Mouse (Mus musculus): Measurements from ENCODE around the gene Csnk1g2.

The Csnk1g2 gene

DNA sequence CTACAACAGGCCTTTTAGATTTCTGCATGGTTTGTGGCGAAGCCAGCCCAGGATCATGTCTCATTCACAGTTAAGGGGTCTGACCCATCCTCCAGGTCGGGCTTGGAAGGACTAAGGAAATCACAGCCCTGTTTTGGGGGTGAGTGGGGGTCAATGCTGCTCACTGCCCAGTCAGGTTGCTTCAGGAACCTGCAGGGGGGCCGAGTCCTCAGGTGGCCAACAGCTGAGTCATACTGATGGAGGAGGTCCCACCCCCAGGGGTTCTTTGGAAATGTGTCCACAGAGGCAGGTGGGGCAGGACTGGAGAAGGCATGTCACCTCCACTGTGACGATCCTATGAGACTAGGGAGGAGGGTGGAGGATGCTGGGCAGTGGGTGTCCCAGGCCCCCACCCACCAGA lies 42.8 kb downstream of the Csnk1g2 start:
- no peak for DNase-seq (ENCODE audit: low spot score)

DNA sequence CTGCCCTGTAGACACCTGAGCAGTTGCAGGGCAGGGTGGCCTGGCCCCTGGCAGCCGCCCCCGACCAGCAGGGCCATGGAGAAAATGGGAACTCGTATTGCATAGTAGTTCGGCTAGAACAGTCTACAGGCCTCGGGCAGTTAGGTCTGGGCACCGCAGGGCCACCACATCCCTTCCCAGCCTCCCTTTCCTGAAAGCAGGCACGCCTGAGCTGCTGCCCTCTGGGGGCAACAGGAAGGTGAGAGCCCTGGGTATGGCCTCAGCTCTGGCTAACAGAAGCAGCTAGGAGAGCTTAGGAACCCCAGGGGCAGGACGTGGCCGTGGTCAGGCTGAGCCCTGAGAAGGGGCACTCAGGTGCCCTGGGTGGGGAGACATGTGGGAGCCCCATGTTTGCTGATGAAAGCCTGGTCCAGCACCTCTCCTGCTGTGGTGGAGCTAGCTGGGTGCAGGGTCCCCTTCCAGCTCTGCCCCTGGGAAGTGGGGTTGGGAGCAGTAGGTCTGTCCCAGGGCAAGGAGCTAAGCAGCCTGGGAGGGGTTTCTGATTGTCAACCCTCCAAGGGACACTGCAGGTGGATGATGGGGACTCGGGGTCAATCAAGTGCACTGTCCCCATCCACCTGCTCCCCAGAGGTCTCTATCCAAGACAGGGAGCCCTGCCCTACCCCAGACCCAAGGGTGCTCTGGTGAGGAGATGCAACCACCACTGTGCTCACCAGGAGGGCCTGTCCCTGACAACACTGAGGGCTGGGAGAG lies 43.5 kb downstream of the Csnk1g2 start:
- no peak for DNase-seq (ENCODE audit: low spot score)

DNA sequence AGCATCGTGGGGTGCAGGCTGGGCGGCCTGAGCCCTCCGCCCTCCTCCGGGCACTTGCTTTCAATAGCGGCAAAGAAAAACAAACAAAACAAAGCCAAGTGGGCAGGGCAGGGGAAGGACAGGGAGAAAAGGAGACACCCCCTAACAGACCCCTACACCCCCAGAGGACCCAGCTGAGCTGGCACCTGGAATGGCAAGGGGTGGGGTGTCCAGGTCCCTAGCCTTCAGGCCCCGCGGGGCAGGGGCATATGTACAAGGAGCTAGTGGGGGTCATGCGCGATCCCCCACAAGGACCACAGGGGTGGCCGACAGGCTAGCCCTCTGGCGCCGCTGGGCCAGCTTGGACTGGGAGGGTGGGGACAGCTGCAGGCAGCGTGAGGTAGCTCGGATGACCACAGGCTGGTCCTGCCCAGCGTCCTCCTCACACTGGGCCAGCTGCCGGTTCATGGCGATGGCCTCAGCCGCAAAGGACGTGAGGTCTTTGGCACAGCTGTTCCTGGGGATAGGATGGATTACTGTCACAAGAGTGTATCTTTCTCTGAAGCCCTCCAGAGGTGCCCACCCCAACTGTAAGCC lies 44.3 kb downstream of the Csnk1g2 start:
- no peak for DNase-seq (ENCODE audit: low spot score)

DNA sequence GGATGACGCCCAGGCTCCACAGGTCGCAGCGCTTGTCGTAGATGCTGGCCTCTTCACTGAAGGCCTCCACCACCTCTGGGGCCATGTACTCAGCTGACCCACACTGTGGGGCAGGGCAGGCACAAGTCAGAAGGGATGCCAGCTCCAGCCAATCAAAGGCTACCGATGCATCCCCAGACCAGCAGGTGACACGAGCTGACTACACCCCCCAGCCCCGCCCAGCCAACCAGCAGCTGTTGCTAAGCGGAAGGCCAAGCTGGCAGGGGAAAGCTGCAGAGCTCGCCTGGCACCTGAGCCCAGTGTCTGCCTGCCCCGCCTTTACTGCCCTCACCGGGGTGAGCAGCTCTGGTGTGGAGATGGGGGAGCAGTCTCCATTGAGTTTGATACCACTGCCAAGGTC lies 46.0 kb downstream of the Csnk1g2 start:
- no peak for DNase-seq (ENCODE audit: low spot score)

DNA sequence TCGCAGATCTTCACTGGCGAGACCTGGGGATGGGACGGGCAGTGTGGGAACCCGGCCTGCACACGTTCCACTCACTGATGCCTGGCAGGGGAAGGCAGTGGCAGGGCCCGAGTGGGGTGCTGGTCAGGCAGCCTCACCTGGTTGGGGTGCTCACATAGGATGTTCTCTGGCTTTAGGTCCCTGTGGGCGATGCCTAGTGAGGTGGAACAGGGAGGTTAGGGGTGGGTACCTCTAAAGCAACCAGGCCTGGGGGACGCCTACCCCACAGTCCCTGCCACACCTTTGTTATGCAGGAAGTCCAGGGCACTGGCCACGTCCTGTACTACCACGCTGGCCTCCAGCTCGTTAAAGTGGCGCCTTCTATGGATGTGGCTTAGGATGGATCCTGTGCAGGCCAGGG lies 46.4 kb downstream of the Csnk1g2 start:
- no peak for DNase-seq (ENCODE audit: low spot score)

DNA sequence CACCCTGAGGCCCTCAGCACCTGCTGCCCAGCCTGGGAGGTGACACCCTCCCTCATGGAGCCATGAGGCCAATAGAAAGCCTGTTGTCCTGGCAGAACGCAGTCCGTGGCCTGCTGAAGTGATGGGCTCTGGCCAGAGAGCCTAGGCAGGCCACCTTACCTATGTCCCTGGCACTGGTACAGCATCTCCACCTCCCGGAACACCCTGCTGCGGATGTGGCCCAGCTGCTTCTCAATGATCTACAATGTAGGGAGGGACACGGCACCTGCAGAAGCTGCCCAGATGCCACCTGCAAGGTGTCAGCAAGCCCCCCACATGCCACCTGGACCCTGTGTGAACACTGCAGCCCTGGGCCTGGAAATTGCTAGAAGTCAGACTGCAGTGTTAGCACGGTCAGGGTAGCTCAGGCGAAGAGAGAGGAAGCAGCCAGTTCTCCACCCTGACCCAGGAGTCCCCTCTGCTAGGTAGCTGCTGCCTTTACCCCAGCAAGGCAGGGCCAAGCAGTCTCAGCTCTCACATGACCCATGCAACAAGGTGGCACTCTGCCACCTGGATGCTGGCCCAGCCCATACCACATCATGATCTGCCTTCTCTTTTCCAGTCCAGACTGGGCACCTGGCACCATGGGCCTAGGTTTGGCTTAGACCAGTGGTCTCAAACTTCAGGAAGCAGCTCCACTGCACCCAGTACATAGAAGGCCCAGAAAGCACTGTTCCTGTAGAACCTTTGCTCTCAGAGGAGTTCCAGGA lies 47.3 kb downstream of the Csnk1g2 start:
- DNase-seq (ENCODE audit: low spot score), result no peak

DNA sequence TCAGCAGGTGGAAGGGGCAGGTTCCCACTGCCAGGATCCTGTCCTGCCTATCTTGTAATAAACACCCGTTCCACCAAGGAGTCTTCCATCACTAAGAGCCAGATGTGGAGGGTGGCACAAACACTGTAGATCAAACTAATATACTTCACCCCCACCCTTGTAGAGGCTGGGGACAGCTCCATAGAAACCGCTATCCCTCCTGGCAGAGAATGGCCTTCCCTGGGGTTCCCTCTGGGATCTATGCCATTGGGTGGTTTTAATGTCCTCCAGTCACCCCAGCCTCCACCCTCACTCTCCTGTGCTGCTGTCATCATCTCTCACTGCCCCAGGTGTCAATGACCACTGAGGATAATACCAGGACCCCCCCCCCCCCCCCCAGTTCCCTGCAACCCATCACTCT lies 47.9 kb downstream of the Csnk1g2 start:
- no peak for DNase-seq (ENCODE audit: low spot score)

DNA sequence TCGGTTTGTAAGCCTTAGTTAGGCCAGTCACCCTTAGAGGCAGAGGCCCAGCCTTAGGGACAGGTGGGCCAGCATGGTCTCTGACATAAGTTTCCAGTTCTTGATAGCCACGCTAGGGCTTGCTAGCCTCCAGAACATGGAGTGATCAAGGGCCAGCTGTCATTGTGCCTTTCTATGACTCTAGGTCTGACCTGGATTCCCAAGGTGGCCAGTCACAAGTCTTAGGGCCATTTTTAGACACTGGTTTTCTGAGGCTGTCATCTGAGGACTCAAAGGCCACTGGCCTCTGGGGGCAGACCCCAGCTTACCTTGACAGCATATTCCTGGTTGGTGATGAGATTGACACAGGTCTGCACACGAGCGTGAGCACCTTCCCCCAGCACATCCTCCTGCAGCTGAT lies 48.6 kb downstream of the Csnk1g2 start:
- no peak for DNase-seq (ENCODE audit: low spot score)

DNA sequence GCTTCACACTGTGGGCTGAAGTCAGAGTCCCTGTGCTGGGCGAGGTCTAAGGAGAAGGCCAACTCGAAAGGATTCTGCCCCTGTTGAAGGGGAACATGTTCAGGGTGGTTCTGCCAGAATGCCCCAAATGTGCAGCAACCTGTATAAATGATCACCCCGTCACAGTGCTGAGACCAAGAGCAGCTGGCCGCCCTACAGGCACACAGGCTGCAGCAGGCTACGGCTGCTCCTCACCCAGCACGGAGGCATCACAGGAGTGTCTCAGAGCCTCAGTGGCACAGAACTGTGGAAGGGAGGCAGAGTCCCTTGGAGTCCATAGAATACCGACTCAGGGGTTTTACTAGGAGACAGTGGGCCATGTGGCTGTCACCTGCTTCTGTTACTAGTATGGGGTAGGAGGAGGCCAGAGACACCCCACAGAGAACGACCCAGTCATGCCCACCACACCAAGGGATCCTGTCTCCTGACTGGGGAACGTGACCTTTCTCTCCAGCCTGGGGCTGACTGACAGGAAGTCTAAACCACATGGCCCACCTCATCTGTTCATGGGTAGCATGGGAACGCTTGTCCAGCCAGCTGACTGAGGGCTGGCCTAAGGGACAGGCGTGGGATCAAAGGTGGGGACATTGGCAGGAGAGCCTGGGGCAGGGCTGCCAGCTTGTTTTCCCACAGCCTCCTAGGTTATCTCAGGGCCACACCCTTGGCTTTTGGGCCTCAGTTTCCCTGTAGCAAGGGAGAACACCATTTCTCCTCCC lies 49.5 kb downstream of the Csnk1g2 start:
- no peak for DNase-seq (ENCODE audit: low spot score)

DNA sequence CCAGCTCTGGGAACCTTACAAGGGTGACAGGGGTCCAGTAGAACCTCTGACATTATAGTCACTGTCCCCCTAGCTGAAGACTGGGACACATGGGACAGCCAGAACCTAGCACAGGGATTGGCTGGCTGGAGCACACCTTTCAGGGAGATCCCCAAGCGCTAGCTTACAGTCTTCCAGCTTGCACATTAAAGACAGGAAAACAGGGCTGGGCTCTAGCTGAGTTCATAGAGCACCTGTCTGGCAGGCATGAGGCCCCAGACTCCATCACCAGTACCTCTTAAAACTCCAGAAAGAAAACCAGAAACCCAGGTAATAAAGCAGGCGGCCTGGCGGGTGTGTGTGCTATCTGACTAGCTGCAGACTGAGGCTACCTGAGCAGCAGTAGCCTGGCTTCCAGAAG lies 51.1 kb downstream of the Csnk1g2 start:
- DNase-seq (ENCODE audit: low spot score), result no peak

DNA sequence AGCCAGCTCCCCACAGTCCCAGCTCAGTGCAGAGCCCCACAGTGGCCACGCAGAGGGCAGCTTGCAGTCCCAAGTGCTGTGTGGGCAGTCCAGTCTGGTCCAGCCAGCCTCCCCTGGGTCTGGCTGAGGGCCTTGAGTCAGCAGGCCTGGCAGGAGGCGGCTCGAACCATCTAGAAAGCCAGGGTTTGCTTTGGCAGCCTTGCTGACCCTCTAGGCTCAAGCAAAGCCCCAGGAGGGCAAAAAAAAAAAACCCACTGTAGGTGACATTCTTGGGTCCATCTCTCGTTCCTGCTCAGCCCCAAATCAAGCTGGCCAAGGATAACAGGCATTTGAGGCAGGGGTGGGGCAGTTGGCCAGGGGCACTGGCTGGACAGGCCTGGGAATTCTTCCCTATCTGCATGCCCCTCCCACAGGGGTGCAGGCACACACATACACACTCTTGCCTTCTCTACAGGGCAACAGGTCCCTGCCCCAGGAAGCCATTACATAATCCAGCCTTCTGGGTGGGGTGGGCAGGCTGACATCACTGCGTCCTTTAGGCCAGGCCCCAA lies 51.6 kb downstream of the Csnk1g2 start:
- no peak for DNase-seq (ENCODE audit: low spot score)

DNA sequence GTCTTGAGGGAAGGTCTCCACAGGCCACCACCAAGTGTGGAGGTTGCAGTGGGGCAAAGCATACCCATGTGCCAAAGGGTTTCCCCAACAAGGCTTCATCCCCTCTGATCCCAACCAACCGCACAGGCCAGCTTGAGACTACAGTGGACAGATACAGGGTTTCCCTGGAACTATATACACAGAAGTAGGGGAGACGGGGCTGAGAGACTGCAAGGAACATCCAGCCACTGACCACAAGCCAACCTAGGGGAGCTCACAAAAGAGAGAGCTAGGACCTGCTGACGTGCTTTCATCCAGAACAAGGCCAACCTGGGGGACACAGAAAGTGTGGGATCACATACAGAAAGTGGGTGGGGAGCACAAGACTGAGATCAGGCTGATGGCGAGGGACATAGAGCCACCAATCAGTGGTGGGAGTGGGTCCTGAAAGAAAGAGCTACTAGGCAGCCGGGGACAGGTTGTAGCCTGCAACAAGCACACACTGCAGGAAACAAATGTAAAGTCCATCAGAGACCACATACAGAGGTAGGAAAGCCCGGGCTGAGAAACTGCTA lies 52.3 kb downstream of the Csnk1g2 start:
- DNase-seq (ENCODE audit: low spot score), result no peak

DNA sequence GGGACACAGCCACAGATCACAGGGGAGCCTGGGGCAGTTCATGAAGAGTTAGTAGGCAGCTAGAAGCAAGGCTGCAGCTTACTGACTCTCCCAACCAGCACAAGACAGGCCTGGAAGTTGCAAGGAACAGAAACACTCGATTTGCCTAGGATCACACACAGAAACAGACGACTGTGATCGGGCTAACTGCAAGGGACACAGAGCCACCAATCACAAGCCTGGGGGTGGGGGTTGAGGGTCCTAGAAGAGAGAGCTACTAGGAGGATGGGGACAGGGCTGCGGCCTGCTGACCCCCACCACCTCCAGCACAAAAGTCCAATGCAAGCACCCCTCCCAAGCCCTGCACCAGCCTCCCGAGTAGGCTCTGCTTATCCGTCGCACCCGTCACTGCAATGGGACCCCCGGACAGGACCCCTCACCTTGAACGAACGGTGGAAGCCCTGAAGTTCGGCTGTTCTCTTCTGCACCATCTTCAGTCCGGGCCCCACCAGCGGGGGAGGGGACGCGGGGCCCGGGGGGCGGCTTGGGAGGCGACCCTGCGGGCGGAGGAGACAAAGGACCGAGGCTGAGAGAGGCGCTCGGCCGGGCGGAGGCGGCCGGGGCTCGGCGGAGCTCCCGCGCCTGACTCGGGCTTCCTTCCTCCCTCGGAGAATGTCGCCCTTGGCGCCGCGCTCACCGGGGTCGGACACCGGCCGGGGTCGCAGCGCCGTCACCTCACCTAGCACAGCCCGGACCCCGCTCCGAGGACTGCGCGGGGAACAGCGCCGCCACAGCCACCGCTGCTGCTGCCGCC lies 53.0 kb downstream of the Csnk1g2 start:
- no peak for DNase-seq (ENCODE audit: low spot score)

DNA sequence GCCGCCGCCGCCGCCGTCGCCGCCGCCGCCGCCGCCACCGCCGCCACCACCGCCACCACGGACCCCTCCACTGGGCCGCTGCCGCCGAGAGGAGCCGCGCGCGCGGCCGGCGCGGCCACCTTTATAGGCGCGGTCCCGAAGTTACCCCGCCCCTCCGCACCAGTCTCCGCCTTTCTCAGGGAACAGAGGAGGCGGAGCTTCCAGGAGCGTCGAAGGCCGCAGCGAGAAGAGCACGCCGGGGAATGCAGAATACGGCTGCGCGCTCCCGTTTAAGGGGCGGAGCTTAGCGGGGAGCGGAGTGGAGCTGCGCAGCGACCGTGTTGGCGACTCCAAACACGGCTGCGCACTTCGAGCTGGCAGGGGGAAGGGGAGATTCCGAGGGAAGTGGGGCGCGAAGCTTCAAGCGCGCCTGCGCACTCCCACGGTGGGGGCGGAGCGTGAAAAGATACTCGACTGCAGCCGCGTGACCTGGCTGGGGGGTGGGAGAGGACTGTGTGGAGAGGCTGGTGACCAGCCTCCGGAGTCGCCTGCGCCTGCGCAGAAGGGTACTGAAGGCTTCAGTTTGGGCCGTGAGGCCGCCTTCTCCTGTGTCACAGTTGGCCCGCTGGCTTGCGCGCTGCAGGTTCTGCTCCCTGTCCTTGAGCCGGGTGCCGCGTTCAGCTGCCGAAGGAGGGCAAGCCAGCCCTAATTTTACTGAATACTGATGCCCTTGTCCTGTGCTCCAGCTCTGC lies 53.7 kb downstream of the Csnk1g2 start:
- DNase-seq (ENCODE audit: low spot score), result peak; percentile 99

DNA sequence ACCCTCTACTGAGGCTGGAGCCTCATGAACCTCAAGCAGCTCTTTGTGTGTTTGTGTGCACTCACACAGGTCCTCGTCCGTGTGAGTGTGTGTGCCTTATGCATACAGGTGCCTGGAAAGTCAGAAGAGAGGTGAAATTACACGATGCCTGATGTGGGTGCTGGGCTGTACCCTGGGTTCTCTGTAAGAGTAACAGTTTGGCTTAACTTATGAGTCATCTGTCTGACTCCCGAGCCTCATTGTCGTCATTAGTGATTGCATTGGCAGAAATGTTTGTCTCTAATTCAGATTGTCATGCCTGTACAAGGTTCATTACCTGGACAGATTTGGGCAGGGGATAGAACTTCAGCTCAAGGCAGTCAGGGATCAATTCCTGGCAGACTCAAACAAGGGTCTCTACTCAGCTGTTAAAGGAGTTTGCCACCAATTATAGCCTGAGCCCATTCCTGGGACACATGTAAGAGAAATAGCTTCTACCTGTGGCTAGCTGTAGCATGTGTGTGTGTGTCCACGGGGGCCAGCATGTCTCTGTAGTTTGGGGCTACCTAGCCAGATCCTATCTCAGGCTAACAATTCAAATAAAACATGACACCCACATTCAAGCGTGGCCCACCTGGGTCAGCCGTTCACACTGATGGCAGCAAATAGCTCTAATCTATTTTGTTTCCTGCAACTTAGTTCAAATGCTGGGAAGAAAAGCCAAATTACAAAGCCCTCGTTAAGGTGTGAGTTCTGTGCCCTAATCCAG lies 54.7 kb downstream of the Csnk1g2 start:
- DNase-seq (ENCODE audit: low spot score), result no peak

DNA sequence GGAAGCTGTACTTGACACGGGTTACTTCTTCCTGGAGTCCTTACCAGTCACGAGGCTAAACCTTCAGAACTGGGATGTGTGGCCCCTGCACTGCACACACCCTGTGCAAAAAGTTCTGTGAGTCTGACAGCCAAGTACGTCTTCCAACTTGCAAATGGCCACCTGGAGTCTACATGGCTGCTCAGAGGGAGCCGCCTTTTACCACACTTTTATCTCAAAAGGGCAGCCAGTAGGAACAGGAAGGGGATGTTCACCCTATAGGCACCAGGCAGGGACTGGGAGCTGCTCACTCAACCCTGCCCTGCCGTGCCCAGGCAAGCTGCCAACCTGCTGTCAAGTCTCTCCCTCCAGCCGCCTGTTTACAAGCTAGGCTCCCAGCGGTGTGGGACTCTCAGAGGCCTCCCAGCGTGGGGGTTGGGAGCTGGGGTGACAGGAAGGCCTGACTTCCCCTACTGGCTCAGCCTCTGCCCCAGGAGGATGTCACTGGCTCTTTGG lies 55.4 kb downstream of the Csnk1g2 start, which contains the start of gene Mknk2:
Mknk2 (minus strand) TSS at position 171 of the 495 bp plus-strand sequence.
- peak; percentile 91 for DNase-seq (ENCODE audit: low spot score)

DNA sequence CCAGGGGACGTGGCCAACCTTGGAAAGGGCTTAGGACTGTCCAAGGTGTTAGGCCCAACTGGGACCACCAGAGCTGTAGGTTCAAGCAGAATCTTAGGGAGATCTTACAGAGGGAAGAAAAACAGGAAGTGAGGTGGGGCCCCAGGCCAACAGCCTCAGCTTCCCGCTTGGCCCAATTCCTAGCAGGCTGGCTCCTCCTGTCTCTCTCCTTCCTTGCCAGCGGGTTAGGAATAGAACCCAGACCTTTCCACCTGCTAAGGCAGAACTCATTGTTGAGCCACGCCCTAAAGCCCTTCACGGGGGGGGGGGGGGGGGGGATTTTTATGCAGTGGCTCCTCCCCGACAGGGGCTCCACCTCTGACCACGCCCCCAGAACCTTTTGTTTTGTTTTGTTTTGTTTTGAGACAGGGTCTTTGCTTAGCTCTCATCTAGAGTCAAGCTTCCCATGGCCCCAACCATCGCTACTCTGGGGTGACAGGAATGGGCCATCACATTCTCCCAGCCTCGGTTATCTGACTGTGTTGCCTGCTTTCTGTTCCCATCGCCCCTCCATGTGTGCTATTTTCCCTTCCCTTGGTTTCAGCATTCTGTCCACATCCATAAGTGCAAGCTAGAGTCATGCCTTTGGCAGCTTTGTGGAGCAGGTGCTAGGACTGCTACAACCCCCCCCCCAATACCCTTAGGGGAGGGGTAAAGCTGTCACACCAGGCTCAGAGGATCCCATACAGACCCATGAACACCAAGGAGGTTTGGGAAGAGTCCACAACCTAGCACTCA lies 56.2 kb downstream of the Csnk1g2 start:
- no peak for DNase-seq (ENCODE audit: low spot score)

DNA sequence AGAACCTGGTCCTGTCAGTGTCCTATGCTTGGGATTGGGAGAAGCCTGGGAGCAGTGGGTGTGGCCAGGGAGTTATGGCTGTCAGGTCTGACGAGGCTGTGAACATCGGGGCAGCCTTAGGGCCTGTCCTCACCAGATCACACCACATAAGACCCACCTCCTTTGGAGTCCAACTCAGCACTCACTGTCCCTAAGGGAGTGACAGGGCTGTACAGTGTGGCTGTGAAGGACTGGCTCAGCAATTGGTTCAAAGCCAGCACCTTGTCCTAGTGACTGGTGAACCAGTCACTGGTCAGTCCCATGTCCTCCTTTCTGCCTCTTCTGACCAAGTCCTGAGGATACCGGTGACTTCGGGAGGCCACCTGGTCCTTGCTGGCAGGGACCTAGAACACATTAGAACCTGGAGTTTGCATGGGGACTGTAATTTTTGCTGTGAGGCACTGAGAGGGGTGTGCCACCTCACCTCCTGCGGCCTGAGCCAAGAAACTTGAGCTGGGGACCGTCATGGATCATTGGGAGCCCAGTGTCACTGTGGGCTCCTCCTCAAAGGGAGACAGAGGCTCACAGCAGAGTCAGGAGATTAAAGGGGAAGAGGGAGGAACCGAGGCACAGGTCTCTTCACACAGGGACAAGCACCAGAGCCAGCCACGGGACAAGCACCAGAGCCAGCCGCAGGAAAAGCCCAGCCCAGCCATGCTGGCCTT lies 57.1 kb downstream of the Csnk1g2 start:
- no peak for DNase-seq (ENCODE audit: low spot score)
